12 mouse cellular contexts compared by ENCODE assay signal in genomic region chr12:31185177-31185932, GRCm38 (mm10). TPM values are rescaled to one million over a fixed set of nuclear protein-coding genes. Genes with fewer than 3 reads are reported as not detected.
A peak's percentile ranks its signal among the peaks of the same experiment; 100 is the strongest.
DNase-seq lines count a peak whose midpoint lies in the region; ATAC-seq lines count a peak whose summit lies in the region.
"Had no signal": no experiment of that assay in that cellular context is flagged by ENCODE, and none has a peak within 500 bp of the region (broad histone marks: within the 10 kb centered on the region; RNA-seq: fewer than 3 reads in every experiment).

No protein-coding gene starts in this region.

- intact Hi-C loops in heart, postnatal 36 days (cut with DNase I), result no loop called here

- H3K9me3 ChIP-seq in heart, embryonic 16.5 days (replicated peaks; ENCODE audit: control insufficient read depth, low read length), result no peaks in the 10 kb centered on the region
- H3K9me3 ChIP-seq in intestine, embryonic 15.5 days, result no peaks in the 10 kb centered on the region

- 72% methylated on average over 9 of the region's 9 CpGs for WGBS in heart, embryonic 16.5 days
- WGBS in intestine, embryonic 15.5 days, result 31% methylated on average over 9 of the region's 9 CpGs

- H3K4me1 ChIP-seq in heart, embryonic 16.5 days (ENCODE audit: control insufficient read depth, insufficient read depth, low read length), result peaks cover 22% of the 10 kb centered on the region
- peaks cover 24% of the 10 kb centered on the region for H3K4me1 ChIP-seq in intestine, embryonic 15.5 days (replicated peaks)

- H3K36me3 ChIP-seq in heart, embryonic 16.5 days (ENCODE audit: control insufficient read depth, insufficient read depth), result no peaks in the 10 kb centered on the region
- H3K36me3 ChIP-seq in intestine, embryonic 15.5 days, result no peaks in the 10 kb centered on the region

- H3K4me2 ChIP-seq in heart, embryonic 16.5 days (ENCODE audit: low read depth, low read length), result no peak overlapping the region
- no peak overlapping the region for H3K4me2 ChIP-seq in intestine, embryonic 15.5 days (replicated peaks)
- H3K4me2 ChIP-seq: liver, embryonic 11.5 days had no signal

- DNase-seq in heart, postnatal 36 days, result no peak
- DNase-seq in 3T3-L1 (ENCODE audit: low read depth, low spot score), result peak; percentile 91
- peak; percentile 85 for DNase-seq in adrenal gland, adult 2 months
- no peak for DNase-seq in layer of hippocampus, adult 18-20 months (ENCODE audit: low spot score in 2 of 2)
- DNase-seq in natural killer cell, adult 2 months (ENCODE audit: low spot score in 2 of 2), result no peak
- DNase-seq in right cerebral cortex, postnatal 10 days (ENCODE audit: low spot score in 2 of 2), result no peak
- DNase-seq: thymus, postnatal 25 days had no signal

- H3K27me3 ChIP-seq in heart, embryonic 16.5 days (ENCODE audit: control insufficient read depth, insufficient read depth, low read length), result no peaks in the 10 kb centered on the region
- no peaks in the 10 kb centered on the region for H3K27me3 ChIP-seq in intestine, embryonic 15.5 days (replicated peaks)

- no peak overlapping the region for H3K4me3 ChIP-seq in heart, embryonic 16.5 days (ENCODE audit: low read length)
- H3K4me3 ChIP-seq in intestine, embryonic 15.5 days (replicated peaks), result no peak overlapping the region

- no peak for ATAC-seq in heart, embryonic 16.5 days (replicated peaks; ENCODE audit: extremely low read depth, insufficient read depth, low FRiP score)
- peak; percentile 56 for ATAC-seq in intestine, embryonic 15.5 days

- peak overlapping the region; percentile 3; the same call in 1 of the 2 replicates for H3K27ac ChIP-seq in heart, embryonic 16.5 days (ENCODE audit: low read length)
- H3K27ac ChIP-seq in intestine, embryonic 15.5 days, result peak overlapping the region; percentile 75

- no peak overlapping the region for H3K9ac ChIP-seq in heart, embryonic 16.5 days (ENCODE audit: low read length)
- no peak overlapping the region for H3K9ac ChIP-seq in intestine, embryonic 15.5 days

RNA-seq across cellular contexts. Expression of gene Gm6993, which starts 55.2 kb away (rescaled TPM):
- polyA plus RNA-seq in heart, embryonic 16.5 days (2015; fragmentation: Nextera tagmentation; extraction: Ambion mirVana), result not detected in 2 replicates
- total RNA-seq in heart, postnatal 36 days (2021), result not detected
- total RNA-seq in adrenal gland, adult 2 months (2021), result not detected
- polyA plus RNA-seq in adrenal gland, adult 2 months (2012; rRNA removed), result not detected in 2 replicates
- not detected in 2 replicates for polyA plus RNA-seq in intestine, embryonic 15.5 days (2015; fragmentation: Nextera tagmentation; extraction: Ambion mirVana)
- not detected for total RNA-seq in layer of hippocampus, adult 18-20 months (2021)
- total RNA-seq: granulocyte monocyte progenitor cell, adult 5-6 weeks had no signal
- polyA plus RNA-seq: cortical plate, adult 2 months; liver, embryonic 11.5 days had no signal

Comparison
In these comparisons a context has a peak if more than half of its experiments do, and no peak if none do; other contexts are left out.
1. DNase-seq: peak in 3T3-L1 (single experiment) and adrenal gland, adult 2 months (single experiment); none in heart, postnatal 36 days (0 of 2), layer of hippocampus, adult 18-20 months (0 of 2), natural killer cell, adult 2 months (0 of 2) and right cerebral cortex, postnatal 10 days (0 of 2).